Mouse (Mus musculus) cerebellum, adult 11-12 months (tissue): ENCODE data around the gene Mtss1l.

Source experiments
- DNase-seq: peaks from one replicate; pipeline ENCODE4 v3.0.0; 2022

The Mtss1l gene

DNA sequence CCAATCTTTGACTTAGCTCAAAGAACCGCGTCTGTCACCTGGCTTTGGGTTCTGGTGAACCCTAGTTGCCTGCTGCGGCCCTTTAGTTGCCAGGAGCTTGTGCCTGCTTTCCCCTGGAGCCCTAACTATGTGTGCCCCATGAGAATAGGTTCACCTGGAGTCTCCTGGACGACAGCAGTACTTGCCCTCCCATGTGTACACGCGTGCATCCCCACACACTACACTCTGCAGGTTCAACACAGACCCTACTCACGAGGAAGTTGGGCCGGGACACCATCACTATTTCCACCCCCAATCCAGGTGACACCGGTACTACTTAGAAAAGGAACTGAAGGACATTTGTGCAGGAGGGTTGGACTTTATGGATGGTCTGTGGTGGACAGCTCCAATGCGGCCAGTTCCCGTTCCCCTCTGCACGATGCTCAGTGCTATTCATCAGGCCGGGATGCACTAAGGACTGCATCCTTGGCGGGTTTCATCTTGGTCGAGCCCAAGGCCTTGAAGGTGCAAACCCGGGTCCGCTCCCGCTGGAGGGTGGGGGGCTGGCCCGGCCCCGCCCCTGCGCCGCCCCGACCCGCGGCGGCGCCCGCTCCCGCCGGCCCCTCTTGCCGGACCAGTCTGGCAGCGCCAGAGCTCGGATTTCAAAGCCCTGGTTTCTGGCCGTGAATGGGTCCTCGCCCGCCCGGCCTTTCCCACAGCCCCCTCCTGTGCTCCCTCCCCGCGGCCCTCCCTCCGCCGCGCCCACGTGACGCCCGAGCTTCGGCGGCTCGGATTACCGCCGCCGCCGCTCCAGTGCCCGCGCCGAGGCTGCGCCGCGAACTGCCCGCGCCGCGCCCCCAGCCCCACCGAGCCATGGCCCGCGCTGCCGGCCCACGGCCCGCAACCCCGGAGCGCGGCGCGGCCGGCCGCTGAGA is at the start of gene Mtss1l:
Gene Mtss1l, plus strand, starts transcription at position 792 of the 914 bp plus-strand sequence.
- peak; percentile 87 for DNase-seq

DNA sequence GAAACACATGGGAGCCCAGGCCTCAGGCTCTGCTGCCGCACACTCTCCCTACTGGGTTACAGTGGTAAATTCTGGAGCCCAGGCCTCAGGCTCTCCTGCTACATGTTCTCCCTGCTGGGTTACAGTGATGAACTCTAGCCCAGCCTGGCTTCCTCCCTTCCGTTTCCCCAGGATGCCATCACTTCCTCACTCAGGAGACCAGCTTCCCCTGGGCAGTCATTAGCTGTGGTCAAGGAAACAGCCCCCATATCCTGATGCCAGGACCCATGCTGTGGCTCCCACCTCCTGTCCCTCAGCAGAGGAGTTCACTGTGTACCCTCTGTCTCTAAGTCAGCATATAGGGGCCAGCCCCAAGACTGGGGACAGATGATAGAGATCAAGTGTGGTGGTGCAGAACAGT is 49.1 kb upstream of the Mtss1l start:
- DNase-seq, result peak; percentile 64

DNA sequence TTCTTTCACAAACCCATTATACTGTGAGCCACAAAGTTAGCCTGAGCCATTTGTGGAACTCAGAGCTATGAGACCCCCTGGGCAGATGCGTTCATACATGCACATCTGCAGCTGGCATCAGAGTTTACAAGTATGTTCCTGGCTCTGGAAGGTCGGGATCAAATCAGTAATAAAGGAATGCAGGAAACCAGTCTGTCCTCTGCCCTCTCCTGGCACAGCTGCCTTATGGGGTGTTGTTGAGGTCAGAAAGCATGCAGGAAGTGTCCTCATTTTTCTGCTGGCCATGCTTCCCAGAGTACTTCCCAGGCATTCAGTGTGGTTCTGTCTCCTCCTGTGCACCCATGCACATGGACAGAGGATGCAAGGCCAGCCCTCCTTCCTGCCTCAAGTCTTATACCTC is 48.1 kb upstream of the Mtss1l start:
- DNase-seq, result no peak

DNA sequence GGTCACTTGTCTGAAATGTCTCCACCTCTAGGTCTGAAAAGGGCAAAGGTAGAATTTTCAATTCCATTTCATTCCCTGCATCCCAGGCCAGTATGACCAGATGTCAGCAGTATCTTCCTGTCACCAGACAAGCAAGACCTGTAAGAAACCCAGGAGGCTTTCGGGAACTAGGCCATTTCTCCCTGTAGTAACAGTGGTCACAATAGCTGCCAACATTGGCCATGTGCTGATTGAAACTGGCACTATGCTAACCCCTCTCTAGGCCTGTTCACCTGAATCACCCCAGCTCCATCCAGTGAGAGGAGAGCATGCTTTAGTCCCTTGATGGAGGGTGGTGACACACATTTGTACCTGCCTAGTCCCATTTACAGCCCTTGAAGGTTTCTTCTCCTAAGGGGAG is 46.7 kb upstream of the Mtss1l start:
- DNase-seq, result peak; percentile 60

DNA sequence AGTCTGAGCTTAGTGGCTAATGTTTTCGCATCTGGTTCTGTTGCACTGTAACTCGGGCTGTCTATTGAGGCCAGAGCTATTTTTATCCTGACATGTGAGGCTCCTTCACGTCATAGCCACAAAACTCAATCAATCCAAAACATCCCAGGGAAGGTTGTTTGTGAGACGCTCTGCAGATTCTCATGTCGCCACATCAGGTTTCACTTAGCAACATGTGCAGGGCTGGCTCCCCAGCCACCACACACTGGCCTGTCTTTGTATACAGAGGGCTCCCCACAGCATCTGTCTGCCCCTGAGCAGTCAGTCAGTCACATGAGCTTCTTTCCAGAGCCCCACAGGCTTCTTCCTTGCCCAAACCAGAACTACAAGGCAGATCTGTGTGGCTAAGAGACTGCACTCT is 44.6 kb upstream of the Mtss1l start:
- DNase-seq, result no peak

DNA sequence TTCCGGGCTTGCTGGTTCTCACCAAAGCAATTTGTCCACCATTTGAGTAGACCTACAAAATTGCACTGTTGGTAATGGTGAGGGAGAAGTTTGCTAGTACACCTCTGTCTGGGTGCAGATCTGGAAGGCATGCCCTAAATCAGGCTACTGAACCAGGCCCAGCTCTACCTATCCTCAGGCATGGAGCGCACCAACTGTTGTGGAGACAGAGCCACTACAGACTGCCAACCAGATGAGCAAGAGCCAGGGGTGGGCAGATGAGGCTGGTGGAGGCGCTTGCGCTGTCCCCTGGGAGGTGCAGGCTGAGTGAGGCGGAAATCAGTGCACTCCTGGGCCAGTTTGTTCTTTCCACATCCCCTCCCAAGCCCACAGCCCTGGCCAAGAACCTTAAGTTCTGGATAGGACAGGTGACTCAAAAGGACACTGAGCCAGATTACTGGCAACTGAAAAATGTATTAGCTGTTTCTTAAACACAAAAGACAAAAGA is 44.1 kb upstream of the Mtss1l start:
- no peak for DNase-seq

DNA sequence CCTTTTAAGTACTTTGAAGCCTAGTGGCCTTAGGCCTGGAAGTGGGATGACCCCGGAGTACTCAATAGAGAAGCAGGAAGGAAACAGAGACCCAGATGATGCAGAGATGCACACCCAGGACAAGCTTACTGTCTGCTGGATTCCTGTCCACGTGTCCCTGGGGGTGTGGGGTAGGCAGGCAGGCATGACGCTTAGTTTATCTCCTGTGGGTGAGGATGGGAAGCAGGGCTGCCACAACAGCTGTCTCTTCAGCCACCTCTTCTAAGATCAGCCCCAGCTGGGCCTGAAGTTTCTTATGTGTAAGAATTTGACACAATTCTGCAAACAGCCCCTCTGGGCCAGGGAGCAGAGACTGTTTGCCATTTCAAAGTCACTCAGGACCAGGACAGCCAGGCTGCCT is 42.3 kb upstream of the Mtss1l start:
- no peak for DNase-seq

DNA sequence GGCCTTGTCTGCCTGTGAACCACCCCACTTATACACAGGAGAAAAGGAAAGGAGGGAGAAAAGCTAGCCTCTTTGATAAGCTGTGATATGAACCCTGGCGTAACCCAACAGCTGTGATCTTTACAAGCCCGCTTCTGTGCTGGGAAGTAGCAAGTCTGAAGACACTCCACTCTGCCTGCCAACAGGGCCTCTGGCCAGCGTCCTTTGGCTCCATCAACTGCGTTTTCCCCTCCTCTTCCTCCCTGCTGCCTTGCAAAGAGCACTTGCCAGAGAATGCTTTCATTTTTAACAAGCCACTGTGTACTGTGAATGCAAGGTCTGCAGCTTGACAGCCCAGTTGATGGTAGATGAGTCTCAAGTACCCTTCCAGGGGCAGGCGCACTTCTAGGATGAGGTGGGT is 33.5 kb upstream of the Mtss1l start:
- peak; percentile 61 for DNase-seq

DNA sequence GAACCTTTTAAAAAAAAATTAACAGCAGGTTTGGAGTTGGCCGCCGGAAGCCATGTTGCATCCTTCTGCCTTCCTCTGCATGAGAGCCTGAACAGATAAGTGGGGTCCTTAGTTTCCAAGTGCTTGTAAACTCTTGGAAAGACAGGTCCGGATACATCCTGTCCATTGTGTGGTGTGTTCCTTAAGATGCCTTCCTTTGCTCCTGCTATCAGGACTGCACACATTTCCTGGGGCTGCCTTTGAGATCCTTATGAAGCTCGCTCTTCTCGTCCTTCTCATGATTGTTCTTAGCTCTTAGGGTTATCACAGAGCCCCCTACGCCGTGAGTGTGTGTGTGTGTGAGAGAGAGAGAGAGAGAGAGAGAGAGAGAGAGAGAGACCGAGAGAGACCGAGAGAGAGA is 31.3 kb upstream of the Mtss1l start:
- no peak for DNase-seq

DNA sequence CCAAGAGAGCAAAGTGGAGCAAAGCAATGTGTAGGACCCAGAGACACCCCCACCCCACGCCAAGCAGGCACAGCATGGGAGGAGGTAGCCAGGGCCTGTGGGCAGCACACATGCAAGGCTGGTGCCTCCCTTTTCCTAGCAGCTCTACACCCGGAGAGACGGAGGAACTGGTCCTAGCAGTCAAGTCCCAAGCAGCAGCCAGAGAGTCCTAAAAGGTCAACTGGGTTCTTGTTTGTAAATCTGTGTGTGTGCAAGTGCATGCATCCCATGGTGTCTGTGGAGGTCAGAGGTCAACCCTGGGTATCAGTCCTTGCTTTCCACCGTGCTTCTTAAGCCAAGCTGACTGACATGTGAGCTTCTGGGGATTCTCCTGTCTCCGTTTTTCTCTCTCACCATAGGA is 27.1 kb upstream of the Mtss1l start:
- DNase-seq, result peak; percentile 50

DNA sequence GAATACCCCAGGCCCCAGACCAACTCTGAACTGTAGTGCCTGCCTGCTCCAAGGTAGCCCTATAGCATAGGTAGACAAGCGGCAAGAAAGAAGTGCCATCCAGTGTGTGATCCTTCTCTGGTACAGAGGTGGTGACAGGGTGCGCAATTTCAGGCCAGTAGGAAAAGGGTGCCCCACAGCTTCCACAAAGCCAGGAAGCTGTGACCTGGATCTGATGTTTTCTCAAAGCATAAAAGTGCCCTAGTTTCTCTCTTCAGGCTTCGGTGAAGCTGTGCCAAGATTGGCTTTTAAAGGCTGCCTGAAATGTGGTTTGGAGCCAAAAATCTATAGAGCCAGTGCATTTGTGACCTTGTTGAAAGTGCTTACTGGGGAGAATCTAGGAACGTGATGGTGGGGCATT is 26.4 kb upstream of the Mtss1l start:
- peak; percentile 57 for DNase-seq

DNA sequence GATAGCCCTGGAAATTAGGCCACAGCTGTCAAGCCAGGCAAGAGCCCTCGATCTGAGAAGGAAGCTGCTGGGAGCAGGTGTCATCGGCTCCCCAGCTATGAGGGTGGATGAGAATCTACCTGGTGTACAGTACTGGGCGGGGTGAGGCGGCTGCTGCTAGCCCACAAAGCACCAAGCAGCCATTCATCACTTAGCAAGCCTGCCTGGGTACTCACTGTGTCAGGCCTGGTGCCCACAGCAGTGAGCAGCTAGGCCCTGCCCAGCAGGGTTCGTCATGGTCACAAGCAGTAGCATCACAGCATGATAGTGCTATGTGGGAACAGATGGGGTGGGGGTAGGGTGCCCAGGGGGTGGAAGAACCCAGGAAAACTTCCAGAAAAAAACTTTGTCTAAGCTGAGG is 25.8 kb upstream of the Mtss1l start:
- DNase-seq, result peak; percentile 79

DNA sequence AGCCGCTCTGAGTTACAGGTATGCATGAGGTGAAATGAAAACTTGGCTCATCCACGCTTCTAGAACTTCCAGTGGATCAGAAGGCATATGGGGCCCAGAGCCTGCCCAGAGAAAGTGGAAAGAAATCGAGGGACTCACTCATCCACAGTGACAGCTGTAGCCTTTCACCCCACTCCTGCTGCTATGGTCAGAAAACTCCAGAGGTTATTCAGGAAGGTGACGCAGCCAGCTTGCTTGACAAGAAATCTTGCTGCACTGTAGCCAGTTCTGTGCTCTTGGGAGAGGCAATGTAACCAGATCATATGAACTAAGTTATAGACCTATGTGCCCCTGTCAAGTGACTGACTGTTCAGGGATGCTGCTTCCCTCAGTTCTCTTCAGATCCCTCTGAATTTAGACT is 25.2 kb upstream of the Mtss1l start:
- no peak for DNase-seq

DNA sequence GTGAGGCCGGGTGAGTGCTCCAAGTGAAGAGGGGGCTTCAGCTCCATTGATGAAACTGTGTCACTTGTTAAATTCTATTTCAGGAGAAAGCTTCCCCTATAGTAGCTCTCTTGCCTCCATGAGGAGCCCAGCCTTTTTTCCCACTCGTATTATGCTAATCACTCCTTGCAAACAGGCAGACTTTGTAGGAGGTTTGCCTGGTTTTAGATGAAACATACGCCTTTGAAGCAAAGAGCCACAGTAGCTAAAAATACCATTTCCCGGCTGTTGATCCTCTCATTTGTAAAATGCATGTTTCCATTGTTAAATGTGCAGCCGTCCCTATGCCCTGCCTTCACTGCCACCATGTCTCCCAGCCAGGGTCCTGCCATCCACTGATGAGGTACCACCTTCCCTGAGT is 23.7 kb upstream of the Mtss1l start:
- DNase-seq, result no peak

DNA sequence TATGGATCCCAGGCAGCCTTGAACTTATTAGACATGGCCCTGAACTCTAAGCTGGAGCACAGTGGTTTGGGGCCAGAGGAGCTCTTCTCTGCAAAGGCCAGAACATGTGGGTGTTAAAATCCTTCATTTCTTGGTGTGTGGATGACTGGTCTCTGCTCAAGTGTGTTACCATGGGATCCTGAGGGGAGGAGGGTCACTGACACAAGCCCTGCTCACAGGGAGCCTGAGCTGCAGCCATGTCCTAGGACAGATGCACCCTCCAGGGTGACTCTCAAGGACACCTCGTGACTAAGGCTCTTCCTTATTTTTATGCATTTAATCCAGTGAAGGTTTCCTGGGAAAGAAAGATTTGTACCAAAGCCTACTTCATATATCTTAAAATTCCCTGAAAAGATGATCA is 23.2 kb upstream of the Mtss1l start:
- DNase-seq, result no peak

DNA sequence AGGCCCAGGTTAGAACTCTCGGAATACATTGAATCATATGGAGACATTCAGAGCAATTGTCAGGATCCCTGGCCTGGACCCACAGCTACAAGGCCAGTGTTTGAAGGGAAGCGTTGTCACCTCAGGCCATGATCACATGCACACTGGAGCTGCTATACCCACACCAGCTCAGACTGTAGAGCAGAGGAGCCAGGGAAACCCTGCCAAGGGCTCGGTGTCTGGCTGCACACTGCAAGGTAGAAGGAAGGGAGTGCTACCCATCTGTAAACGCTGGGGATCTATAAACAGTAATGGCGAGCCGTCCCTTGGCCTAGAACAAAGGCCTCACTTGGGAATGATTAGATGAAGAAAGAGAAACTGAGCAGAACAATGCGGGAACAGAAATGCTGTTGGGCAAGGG is 21.8 kb upstream of the Mtss1l start:
- peak; percentile 20 for DNase-seq

DNA sequence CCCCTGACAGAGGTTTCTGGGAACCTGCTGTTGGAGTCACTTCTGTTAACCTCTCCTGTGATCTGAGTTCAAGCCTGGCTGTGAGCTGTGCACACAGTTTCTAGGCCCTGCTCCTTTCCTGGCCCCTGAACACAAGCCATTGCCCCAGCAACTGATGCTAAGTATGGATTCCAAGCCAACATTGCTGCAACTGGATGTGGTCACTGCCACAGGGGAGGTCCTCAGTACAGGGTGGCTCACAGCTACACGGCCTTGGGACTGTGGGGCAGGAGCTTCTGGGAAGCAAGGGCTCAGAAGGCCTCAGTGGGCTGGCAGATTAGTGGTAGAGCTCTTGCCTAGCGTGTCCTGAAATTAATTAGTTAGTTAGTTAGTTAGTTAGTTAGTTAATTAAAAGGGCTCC is 20.7 kb upstream of the Mtss1l start:
- DNase-seq, result peak; percentile 21

DNA sequence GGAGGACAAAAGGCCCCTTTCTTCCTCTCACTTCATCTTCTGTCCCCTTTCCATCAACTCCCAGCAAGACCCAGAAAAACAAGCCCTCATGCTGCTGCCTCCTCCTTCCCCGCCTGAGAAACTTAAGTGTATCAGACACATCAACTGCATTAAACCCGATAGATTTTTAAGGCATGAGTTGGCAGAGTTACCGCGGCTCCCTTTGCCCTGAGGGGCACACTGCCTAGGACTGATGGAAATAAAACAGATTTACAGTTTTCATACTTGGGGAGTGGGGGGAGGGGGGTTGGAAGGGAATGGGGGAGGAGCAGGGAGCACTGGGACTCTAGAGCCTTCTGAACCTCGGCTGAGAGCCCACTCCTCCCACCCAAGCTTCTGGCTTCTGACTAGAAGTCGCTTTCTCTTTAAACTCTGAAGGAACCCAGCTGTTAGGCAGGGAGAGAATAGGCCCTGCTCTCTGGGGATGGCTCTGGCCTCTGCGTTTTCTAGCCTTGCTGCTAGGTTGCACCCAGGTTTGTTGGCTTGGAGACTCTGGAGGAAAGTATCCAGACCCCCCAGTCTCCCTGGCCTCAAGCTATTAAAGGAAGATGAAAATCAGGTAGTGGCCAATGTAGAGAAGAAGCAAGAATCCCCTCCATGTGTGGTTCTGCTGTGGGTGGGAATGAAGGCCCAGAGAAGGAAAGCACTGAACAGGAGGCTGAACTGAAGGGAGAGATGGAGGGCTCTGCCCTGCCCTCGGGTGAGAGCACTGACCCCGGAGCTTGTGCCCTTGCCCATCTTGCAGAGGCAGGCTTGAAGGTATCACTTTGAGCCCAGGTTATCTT is 18.4 kb upstream of the Mtss1l start:
- DNase-seq, result peak; percentile 37

DNA sequence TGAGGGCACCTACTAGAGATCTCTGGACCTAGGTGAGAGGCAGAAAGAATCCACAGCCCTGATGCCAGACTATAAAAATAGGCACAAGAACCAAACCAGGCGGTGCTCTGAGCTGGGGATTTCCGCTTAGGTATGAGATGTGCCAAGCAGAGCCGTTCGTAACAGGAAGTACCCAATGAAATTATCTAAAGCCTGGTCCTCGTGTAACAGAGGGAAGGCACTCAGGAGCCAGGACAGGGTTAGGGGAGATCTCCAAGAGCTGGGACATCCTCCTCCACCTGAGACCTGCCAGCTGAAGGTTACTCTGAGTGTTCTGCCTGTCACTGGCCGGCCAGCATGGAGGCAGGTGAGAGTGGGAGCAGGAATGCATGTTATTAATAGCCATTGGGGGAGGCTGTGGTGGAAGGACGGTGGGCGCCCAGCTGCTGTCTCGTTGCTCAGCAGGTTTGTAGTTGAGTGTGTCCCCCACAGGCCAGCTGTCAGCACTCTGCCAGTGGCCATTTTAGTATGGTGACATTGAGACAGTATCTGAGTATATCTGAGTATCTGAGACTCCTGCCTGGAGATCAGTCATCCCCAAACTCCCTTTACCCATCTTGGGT is 17.7 kb upstream of the Mtss1l start:
- DNase-seq, result peak; percentile 44

DNA sequence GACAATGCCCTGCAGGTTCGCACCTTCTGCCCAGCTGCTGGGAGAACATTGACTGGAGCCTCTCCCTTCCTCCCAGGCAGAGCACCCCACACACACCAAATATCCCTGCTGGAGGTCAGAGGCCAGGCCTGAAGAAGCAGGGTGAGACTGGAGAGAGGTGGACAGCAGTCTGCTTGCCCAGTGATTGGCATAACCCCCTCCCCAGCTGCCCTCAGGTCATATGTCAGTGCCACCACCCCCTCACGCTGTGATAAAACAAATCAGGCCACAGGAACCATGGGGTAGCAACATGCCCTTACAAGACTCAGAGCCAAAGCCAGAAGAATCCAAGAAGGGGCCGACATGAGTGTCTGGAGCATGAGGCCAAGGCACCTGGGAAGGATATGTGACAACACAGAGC is 17.2 kb upstream of the Mtss1l start:
- DNase-seq, result peak; percentile 45

DNA sequence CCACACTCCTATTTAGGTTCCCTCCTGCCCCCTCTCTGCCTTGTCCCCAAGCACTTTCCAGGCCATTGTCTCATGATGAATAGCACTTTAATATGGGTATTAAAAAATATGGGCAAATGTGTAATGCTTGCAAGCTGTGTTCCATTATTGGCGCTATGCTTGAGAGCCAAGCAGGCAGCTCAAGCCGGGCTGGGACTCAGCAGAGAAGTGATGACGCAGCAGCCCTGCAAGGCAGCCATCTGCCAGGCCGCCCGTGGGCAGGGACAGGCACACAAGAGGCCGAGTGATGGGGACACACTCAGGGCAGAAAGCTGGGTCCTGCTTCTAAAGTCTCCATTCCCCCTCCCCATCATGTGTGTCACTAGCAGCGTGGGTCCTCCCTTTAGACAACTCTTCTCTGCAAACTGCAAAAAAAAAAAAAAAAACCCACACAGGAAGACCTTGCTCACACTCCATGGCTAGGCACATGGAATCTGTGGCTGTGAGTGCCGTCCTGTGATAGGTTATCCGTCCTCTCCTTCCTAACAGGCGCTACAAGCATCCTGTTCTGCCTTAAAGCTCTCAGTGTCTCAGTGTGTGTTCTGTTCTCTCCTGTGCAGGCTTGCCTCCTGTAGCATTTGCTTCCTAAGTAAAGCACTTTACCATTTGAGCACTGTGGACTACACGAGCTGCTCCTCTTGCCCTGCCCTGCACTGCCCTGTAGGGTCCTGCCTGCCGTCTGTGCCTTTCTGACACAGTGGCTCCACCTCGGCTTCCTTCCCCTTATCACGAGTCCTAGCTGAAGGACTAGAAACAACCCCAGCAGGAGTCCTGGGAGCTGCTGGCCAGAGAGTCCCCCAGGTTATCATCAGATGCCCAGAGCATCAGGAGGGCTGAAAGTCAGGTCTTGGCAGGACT is 15.6 kb upstream of the Mtss1l start:
- DNase-seq, result peak; percentile 93

DNA sequence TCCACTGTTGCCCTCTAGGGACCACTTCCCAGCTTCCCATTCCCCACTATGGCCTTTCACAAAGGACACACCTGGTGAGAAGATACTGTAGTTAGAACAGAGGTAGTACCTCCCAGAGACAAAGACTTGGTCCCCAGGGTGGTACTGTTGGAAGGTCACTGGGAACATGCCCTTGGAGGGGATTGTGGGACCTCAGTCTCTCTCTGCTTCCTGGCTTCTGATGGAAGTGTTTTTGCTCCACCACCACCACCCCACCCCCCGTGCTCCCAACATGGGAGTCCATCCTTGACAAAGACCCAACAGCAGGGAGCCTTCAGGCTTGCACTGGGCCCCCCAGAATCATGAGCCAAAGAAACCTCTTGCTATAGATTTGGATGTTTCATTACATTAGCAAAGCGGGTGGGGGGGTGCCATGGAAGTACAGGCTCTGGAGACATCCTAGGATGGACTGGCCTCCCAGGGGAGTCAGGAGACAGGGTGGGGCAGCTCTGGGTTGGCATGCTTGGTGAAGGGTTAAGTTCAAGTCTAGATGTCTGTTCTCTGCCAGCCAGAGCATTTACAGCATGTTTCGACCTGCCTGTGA is 14.9 kb upstream of the Mtss1l start:
- peak; percentile 69 for DNase-seq
